Mouse (Mus musculus): ENCODE measurements at regions not wholly inside any gene's neighbourhood (a gene's known extent, or its start where the extent isn't known, plus 50 kb on each side); places are given as distances from the start of the nearest gene placed in this dataset.
"Not testable (repeated sequence)": the region's sequence is repeated elsewhere in the genome, so short reads cannot be mapped to it uniquely, and the experiment has no call there.

DNA sequence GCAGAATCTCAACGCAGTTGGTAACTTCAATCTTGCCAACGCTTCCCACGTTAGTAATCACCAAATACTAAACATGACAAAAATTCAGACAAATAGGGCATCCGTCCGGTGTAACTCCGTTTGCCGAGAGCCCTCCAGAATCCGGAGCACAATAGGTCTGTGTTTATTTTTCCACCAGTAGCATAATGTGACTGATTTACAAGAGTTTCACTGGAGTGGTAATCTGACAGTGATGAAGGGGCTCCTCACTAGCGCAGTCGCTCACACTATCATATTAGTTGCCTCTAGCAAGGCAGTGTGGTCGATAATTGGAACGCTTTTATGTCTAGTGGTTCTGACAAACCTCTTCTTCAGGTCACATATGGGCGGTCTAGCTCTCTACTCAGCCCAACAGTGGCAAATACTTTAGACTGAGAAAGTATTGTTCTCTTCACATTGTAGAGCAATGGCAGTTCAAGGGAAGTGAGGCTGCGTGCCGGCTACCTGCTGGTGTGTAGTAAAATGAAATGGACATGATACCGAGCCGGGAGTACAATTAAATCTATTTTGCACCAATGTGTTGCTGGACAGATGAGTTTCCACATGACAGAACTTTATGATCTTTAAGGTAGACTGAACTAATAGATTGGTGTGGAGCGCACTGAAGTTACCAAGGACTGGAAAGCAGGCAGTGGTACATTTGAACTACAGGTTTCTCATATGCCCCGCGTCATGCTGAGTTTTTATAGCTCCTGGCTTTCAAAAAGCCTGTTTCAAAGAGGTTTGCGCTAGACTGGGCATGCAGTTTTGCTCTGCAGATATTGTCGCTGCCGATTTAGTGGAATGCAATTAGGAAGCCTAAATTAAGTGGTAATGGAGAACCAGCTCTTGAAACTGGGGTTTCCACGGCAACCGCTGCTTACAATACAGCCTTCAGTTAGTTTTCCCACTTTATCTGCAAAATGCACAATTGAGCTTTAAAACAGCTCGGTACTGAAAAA, 155.7 kb upstream of the Pou3f3 start:
- DNase-seq (ENCODE audit: extremely low spot score) = peak; percentile 31

DNA sequence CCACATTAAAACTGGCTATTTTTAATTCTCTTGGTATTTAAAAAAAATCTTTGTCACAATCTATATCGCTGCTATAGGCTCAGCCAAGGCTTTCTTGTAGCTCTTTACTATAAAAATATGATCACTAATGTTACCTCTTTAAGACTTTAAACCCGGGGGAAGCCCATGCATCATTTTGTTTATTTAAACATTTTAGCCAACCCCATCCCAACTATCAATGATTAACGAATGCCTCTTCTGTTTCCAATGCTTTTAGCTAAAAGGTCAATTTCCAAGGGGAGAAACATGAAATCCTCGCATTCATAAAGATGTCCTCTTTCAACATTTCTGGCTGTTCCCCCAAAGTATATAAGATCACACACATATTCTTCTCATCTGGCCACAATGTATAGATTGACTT, 153.6 kb upstream of the Pou3f3 start:
- no peak for DNase-seq (ENCODE audit: extremely low spot score)

- DNase-seq (ENCODE audit: extremely low spot score) = no peak
Measured at GRCm38 (mm10) chr1:42542846-42543549, 152.6 kb upstream of the Pou3f3 start.

DNA sequence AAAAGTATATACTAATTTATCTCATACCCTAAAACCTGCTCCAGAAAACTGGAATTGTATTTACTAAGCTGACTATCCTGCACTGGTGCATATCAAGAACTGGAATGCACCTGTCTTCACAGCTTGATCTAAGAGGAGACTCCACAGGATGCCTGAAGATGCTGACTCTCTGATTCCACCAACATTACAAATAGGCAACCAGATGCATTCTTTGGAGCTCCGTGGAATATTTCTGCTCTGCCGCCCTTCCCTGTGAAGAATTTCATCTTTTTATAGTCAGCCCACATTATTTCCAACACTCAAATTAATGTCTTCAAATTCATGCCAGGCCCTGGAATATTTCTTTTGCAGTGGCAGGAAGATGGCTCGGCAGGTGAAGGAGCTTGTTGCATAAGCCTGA, 148.7 kb upstream of the Pou3f3 start:
- no peak for DNase-seq (ENCODE audit: extremely low spot score)

GRCm38 (mm10) chr1:42557301-42557700, 138.3 kb upstream of the Pou3f3 start:
- DNase-seq (ENCODE audit: extremely low spot score) = no peak

GRCm38 (mm10) chr1:42567640-42568039, 127.9 kb upstream of the Pou3f3 start:
- DNase-seq (ENCODE audit: extremely low spot score) = no peak

- DNase-seq (ENCODE audit: extremely low spot score) = no peak
Measured at GRCm38 (mm10) chr1:42585191-42585590, 110.4 kb upstream of the Pou3f3 start.

DNA sequence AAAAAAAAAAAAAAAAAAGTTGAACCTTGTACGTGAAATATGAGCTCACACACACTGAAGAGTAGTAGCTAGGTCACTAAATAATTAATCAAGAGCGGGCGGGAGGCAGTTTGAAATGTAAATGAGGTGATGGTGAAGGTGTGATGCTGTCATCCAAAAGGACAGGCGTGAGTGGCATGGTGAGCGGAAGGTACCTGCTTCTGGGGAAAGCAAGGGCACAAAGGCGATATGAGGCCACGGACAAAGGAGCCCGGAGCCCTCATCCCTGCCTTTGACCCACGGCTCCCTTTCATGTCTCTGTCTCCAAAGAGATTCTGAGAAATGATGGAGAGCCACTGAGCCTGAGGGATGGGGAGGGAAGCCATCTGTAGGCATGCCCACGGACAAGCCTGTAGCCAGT, 107.1 kb upstream of the Pou3f3 start:
- DNase-seq (ENCODE audit: extremely low spot score) = no peak

- DNase-seq (ENCODE audit: extremely low spot score) = no peak
Measured at GRCm38 (mm10) chr1:42589442-42589841, 106.1 kb upstream of the Pou3f3 start.

DNA sequence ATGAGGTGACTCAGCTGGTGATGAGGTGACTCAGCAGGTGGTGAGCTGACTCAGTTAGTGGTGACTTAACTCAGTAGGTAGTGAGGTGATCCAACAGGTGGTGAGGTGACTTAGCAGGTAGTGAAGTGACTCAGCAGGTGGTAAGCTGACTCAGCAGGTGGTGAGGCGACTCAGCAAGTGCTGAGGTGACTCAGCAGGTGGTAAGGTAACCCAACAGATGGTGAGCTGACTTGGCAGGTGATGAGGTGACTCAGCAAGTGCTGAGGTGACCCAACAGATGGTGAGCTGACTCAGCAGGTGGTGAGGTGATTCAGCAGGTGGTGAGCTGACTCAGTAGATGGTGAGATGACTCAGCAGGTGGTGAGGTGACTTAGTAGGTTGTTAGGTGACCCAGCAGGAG, 103.7 kb upstream of the Pou3f3 start:
- DNase-seq (ENCODE audit: extremely low spot score) = no peak

GRCm38 (mm10) chr1:42597065-42597464, 98.5 kb upstream of the Pou3f3 start:
- no peak for DNase-seq (ENCODE audit: extremely low spot score)

DNA sequence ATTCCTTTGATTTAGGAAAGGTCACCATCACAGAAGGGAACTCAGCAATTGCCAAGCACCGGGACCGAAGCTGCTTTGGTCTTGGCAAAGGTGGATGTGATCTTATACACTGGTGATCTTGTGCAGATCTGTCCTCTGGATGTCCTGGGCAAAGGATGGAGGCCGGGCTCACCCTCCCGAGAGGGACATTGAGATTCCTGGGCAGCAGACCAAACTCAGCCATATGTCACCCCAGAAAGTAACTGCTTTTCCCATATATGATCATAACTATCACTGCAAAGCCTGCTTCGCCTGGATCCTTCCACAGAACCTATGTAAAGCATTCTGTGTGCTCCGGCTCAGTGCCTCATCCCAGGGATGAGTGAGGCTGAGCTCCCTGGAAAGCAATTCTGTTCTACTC, 96.3 kb upstream of the Pou3f3 start:
- DNase-seq (ENCODE audit: extremely low spot score) = no peak

- DNase-seq (ENCODE audit: extremely low spot score) = no peak
Measured at GRCm38 (mm10) chr1:42606251-42606650, 89.3 kb upstream of the Pou3f3 start.

DNA sequence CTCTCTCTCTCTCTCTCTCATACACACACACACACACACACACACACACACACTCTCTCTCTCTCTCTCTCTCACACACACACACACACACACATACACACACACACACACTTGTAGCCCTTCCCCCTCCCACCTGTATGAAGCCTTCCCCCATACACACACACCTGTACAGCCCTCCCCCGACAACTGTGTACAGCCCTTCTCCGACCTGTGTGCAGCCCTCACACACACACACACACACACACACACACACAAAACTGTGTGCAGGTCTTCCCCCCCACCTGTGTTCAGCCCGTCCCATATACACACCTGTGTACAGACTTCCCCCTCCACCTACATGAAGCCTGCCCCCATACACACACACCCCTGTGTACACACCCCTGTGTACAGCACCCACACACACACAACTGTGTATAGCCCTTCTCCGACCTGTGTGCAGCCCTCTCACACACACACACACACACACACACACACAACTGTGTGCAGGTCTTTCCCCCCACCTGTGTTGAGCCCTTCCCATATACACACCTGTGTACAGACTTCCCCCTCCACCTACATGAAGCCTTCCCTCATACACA, 88.0 kb upstream of the Pou3f3 start:
- DNase-seq (ENCODE audit: extremely low spot score) = not testable (repeated sequence)

GRCm38 (mm10) chr1:42623766-42624165, 71.8 kb upstream of the Pou3f3 start:
- no peak for DNase-seq (ENCODE audit: extremely low spot score)

- peak; percentile 60 for DNase-seq (ENCODE audit: extremely low spot score)
Measured at GRCm38 (mm10) chr1:42628800-42629199, 66.8 kb upstream of the Pou3f3 start.

- peak; percentile 25 for DNase-seq (ENCODE audit: extremely low spot score)
Measured at GRCm38 (mm10) chr1:42629465-42630261, 65.9 kb upstream of the Pou3f3 start.

- no peak for DNase-seq (ENCODE audit: extremely low spot score)
Measured at GRCm38 (mm10) chr1:42632286-42632685, 63.3 kb upstream of the Pou3f3 start.

DNA sequence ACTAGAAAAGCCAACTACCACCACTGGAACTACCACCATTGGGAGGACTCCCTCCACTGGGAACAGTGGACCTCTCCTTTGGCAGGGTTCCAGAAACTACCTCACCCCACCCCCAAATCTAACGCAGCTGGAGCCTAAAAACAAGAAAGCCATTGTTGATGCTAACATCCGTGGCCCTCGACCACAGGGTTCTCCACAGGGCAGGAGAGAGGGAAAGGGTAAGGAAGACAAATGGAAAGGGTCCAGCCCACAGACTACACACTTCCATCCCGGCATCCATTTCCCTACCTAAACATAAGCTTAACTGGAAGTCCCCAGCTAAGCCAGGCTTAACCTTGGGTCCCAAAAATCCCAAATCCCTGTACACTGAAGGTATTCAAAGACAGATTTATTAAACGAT, 59.0 kb upstream of the Pou3f3 start:
- no peak for DNase-seq (ENCODE audit: extremely low spot score)

Measured in embryo, embryonic 9.5 days (tissue).